Mouse (Mus musculus) cerebellum, adult 8-10 months (tissue): ENCODE results near the gene Fam118b.
A peak's percentile ranks its signal among the peaks of the same experiment; 100 is the strongest.

Source experiments
- DNase-seq: peaks from one replicate; pipeline ENCODE4 v3.0.0; 2022

The Fam118b gene

DNA sequence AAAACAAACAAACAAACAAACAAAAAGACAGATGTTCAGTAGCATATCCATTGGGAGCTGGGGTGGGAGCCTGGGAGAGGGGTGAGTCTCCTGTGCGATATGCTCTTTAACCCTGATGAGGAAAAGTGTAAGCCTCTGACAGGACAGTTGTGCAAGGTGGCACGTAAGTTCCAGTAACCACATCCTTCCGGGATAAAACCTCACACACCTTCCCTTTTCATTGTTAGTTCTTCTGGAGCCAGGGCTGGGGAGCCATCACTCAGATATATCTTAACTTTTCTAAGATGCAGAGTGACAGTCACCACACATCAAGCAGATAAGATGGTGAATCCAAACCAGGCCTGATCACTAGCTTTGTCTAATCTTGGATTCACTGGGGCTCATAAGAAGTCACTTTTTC lies 73.6 kb downstream of the Fam118b start:
- no peak for DNase-seq

DNA sequence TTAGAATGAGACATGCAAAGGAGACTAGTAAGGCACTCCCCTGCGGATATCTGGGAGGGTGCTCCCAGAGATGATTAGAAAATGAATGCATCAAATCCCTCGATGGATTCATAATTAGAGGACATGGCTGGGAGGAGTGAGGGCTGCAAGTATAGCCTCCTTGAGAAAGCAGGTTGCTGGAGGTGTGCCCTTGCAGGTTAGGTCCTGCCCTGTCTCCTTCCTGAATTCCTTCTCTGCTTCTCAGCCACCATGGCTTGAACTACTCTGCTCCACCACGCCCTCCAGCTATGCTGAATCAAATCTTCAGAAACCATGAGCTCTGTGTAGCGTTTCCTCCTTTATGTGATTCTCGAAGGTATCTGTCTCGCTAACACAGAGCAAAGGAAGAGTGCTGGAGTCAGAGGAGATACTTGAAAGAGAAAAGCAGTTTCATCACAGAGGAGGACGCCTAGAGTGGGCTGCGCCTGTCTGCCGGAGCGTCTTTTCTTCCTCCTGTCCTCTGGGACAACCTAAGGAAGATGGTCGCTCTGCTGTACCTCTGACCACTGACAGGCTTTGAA lies 74.5 kb downstream of the Fam118b start:
- DNase-seq = no peak

- DNase-seq = no peak
Observed at GRCm38 (mm10) chr9:35188700-35189099, 78.9 kb downstream of the Fam118b start.

DNA sequence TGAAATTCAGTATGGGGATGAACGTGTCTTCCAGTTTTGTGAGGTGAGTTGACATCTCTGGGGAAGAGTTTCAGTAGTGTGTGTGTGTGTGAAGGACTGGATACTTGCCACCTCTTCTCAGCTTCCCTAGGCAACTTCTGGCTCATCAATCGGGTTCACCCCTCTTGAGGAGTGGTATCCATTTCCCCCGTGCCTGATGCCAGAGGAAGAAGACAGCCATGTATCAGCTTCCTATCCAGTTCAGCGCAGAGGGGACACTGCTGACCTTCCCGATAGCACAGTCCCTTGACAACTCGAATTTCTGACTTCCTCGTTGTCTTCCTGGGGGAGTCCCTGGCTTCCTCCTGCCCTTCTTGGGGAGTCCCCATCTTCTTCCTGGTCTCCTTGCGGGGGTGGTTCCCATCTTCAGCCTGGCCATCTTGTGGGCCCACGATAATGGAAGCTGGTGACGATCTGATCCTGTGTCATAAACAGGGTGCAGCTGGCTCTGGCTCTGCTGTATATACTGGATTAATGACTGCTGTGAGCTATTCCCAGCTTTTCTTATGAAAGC lies 80.2 kb downstream of the Fam118b start:
- no peak for DNase-seq

GRCm38 (mm10) chr9:35186430-35186829 lies 81.2 kb downstream of the Fam118b start:
- no peak for DNase-seq

GRCm38 (mm10) chr9:35183359-35183758 lies 84.2 kb downstream of the Fam118b start:
- DNase-seq = no peak

GRCm38 (mm10) chr9:35182832-35183231 lies 84.8 kb downstream of the Fam118b start:
- DNase-seq = no peak

- DNase-seq = no peak
Observed at GRCm38 (mm10) chr9:35176124-35176659, 91.4 kb downstream of the Fam118b start.

- DNase-seq = peak; percentile 93
Observed at GRCm38 (mm10) chr9:35175251-35176123, 92.1 kb downstream of the Fam118b start, which contains the start of gene Dcps. Dcps (minus strand) TSS chr9:35176061.

DNA sequence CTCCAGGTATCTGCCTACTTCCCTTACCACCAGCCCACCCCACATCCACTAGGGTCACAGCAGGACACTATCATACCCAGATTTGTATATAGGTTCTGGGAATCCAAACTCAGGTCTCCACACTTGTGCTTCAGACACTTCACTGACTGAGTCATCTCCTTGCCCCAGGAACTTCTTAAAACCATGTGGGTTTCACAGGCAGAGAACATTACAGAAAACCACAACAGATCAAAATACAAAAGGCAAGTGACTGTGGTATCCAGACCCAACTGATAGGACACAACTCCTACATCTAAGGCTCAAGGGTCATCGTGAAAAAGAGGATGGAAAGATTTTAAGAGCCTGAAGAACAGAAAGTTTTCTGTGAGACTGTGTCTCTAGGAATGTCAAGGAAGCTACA lies 94.3 kb downstream of the Fam118b start:
- no peak for DNase-seq

DNA sequence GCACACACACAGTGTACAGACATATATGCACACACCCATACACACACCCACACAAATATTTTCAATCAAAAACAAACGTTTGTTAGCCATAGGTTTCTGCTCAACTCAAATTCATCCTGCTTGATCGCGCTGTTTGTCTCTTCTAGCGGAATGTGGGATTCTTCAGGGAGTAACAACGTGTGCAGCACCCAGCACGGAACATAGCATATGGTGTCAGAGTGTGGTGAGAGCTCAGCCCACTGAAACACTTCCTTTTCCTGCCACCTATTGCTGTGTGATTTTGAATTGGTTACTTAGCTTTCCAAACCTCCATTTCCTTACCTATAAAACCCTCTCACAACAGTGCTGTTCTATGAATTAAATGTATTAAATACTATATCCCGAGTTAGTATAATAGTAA lies 97.5 kb downstream of the Fam118b start:
- DNase-seq = no peak
